Mouse (Mus musculus) ES-Bruce4 (cell line): ENCODE measurements around the gene Coro1b.
A peak's percentile ranks its signal among the peaks of the same experiment; 100 is the strongest.
"Not testable (repeated sequence)": the region's sequence is repeated elsewhere in the genome, so short reads cannot be mapped to it uniquely, and the experiment has no call there.

Experiments
- CTCF ChIP-seq: IDR thresholded peaks from one replicate; pipeline ENCODE4 v1.8.1; 2011; ENCODE audit warnings: low read depth, low read length
- POLR2A ChIP-seq: IDR thresholded peaks from one replicate; pipeline ENCODE4 v1.8.1; 2011; ENCODE audit warnings: low read length; ENCODE audit not compliant: insufficient read depth

- not testable (repeated sequence) for TF ChIP-seq POLR2A
- peak; percentile 39 for TF ChIP-seq CTCF
These were observed 12.5 kb upstream of the Coro1b start for GRCm38 (mm10) chr19:4135963-4136345.
